Mouse (Mus musculus): ENCODE measurements at regions not wholly inside any gene's neighbourhood (a gene's known extent, or its start where the extent isn't known, plus 50 kb on each side); places are given as distances from the start of the nearest gene placed in this dataset.

- TF ChIP-seq GATA1 (IDR thresholded peaks at IDR 0.05; ENCODE audit: borderline replicate concordance, low read length) (no peak), FLI1 (IDR thresholded peaks at IDR 0.05; ENCODE audit: low read length) (no peak)
Observed at GRCm38 (mm10) chr5:132982866-132983265, 439.7 kb upstream of the Auts2 start.

Data from megakaryocyte, embryonic 14.5 days (primary cell).